Mouse (Mus musculus) heart, embryonic 16.5 days (tissue): ENCODE results near the gene Sp9. TPM values are rescaled to one million over a fixed set of nuclear protein-coding genes. Genes with fewer than 3 reads are reported as not detected.

Experiments used
- ATAC-seq: fragments of 200-750 bp; cut with Nextera tagmentation; replicated peaks from 2 replicates; pipeline ENCODE4 v1.8.0; 2017; ENCODE audit warnings: moderate number of reproducible peaks; ENCODE audit not compliant: insufficient read depth, low FRiP score; ENCODE audit errors: extremely low read depth
- H3K27ac ChIP-seq: fragments of 300-500 bp; sonication (generic); 2 replicates; pipeline ENCODE4 v1.5.1; 2014; ENCODE audit warnings: mild to moderate bottlenecking, low read length, control low read depth, moderate library complexity
- H3K27me3 ChIP-seq: fragments of 300-500 bp; sonication (generic); 2 replicates; pipeline ENCODE4 v1.6.1; 2014; ENCODE audit warnings: low read length, mixed read lengths; ENCODE audit not compliant: control insufficient read depth, insufficient read depth
- H3K36me3 ChIP-seq: fragments of 300-500 bp; sonication (generic); 2 replicates; pipeline ENCODE4 v1.6.1; 2014; ENCODE audit not compliant: control insufficient read depth, insufficient read depth
- H3K4me1 ChIP-seq: fragments of 300-500 bp; sonication (generic); 2 replicates; pipeline ENCODE4 v1.6.1; 2014; ENCODE audit warnings: low read length, mixed read lengths; ENCODE audit not compliant: control insufficient read depth, insufficient read depth
- H3K4me2 ChIP-seq: fragments of 300-500 bp; sonication (generic); 2 replicates; pipeline ENCODE4 v1.6.1; 2014; ENCODE audit warnings: low read depth, mild to moderate bottlenecking, control low read depth, low read length
- H3K4me3 ChIP-seq: fragments of 300-500 bp; sonication (generic); 2 replicates; pipeline ENCODE4 v1.5.1; 2014; ENCODE audit warnings: mild to moderate bottlenecking, control low read depth, low read length
- H3K9ac ChIP-seq: fragments of 300-500 bp; sonication (generic); 2 replicates; pipeline ENCODE4 v1.6.1; 2014; ENCODE audit warnings: low read length, control low read depth
- H3K9me3 ChIP-seq: fragments of 300-500 bp; sonication (generic); replicated peaks from 2 replicates; pipeline ENCODE4 v1.6.1; 2016; ENCODE audit warnings: low read length; ENCODE audit not compliant: control insufficient read depth
- WGBS: fragments of 180-500 bp; shearing (Covaris S2); extraction: QIAGEN DNeasy Blood & Tissue Kit; methylation state at CpG from one replicate; pipeline ENCODE4 v1.1.7; 2014; 5-methylcytosine and 5-hydroxymethylcytosine counted together
- polyA plus RNA-seq: library from polyadenylated mRNA; unstranded; fragments of >200 nt; fragmentation: Nextera tagmentation; extraction: Ambion mirVana; gene quantifications from 2 replicates; pipeline ENCODE4 v1.2.1, GENCODE M21; 2015

Sp9 gene
- polyA plus RNA-seq, 1 experiment from 2014 or later, result not detected

GRCm38 (mm10) chr2:73314311-73314710, 42.6 kb downstream of the Sp9 start:
- 91% methylated on average over 3 of the region's 3 CpGs for WGBS

GRCm38 (mm10) chr2:73317426-73317825, 45.7 kb downstream of the Sp9 start:
- Histone ChIP-seq H3K4me3 (no peak overlapping the region), H3K27me3 (no peaks in the 10 kb centered on the region), H3K4me2 (no peak overlapping the region), H3K9me3 (no peaks in the 10 kb centered on the region), H3K27ac (no peak overlapping the region), H3K9ac (no peak overlapping the region), H3K36me3 (0 out of 2 replicates have a peak, but pooled peaks cover 2% of the 10 kb centered on the region), H3K4me1 (peaks cover 6% of the 10 kb centered on the region; the same call in 1 of the 2 replicates)
- no peak for ATAC-seq
- 94% methylated on average over 9 of the region's 9 CpGs for WGBS

More at GRCm38 (mm10) chr2:73314311-73314710, 42.6 kb downstream of the Sp9 start:
- no peak for ATAC-seq
- no peaks in the 10 kb centered on the region for H3K27me3 ChIP-seq
- peaks cover 12% of the 10 kb centered on the region for H3K4me1 ChIP-seq
- no peak overlapping the region for H3K4me3 ChIP-seq
- H3K9ac ChIP-seq, result no peak overlapping the region
- H3K4me2 ChIP-seq, result no peak overlapping the region
- H3K27ac ChIP-seq, result no peak overlapping the region
- no peaks in the 10 kb centered on the region for H3K9me3 ChIP-seq
- peaks cover 7% of the 10 kb centered on the region; the same call in 1 of the 2 replicates for H3K36me3 ChIP-seq

- ATAC-seq, result no peak
- no peak overlapping the region for H3K9ac ChIP-seq
- H3K27me3 ChIP-seq, result no peaks in the 10 kb centered on the region
- no peaks in the 10 kb centered on the region for H3K9me3 ChIP-seq
- no peak overlapping the region for H3K4me3 ChIP-seq
- no peak overlapping the region for H3K27ac ChIP-seq
- 78% methylated on average over 5 of the region's 5 CpGs for WGBS
- H3K36me3 ChIP-seq, result 0 out of 2 replicates have a peak, but pooled peaks cover 2% of the 10 kb centered on the region
- no peak overlapping the region for H3K4me2 ChIP-seq
- no peaks in the 10 kb centered on the region for H3K4me1 ChIP-seq
These were observed 47.5 kb downstream of the Sp9 start for GRCm38 (mm10) chr2:73319218-73319617.

- Histone ChIP-seq H3K36me3 (0 out of 2 replicates have a peak, but pooled peaks cover 2% of the 10 kb centered on the region), H3K4me2 (no peak overlapping the region), H3K4me3 (no peak overlapping the region), H3K27ac (no peak overlapping the region), H3K4me1 (no peaks in the 10 kb centered on the region), H3K9me3 (no peaks in the 10 kb centered on the region), H3K27me3 (no peaks in the 10 kb centered on the region), H3K9ac (no peak overlapping the region)
- ATAC-seq, result no peak
- 61% methylated on average over 12 of the region's 12 CpGs for whole genome bisulfite sequencing
These were observed 51.3 kb downstream of the Sp9 start for GRCm38 (mm10) chr2:73322991-73323390.

- Histone ChIP-seq H3K27me3 (no peaks in the 10 kb centered on the region), H3K9ac (no peak overlapping the region), H3K4me1 (no peaks in the 10 kb centered on the region), H3K27ac (no peak overlapping the region), H3K4me3 (no peak overlapping the region), H3K4me2 (no peak overlapping the region), H3K9me3 (no peaks in the 10 kb centered on the region), H3K36me3 (no peaks in the 10 kb centered on the region)
- WGBS, result 81% methylated on average over 5 of the region's 5 CpGs
- no peak for ATAC-seq
These were observed 54.1 kb downstream of the Sp9 start for GRCm38 (mm10) chr2:73325871-73326270.

Other genes starting within 250 kb of the Sp9 start
- gene Ola1, start 53.0 kb upstream of the Sp9 start, polyA plus RNA-seq, result 59.8 and 65.5 TPM in 2 replicates
- 15.6 and 19.2 TPM in 2 replicates for gene Scrn3, start 40.7 kb downstream of the Sp9 start, polyA plus RNA-seq
- gene Cir1, start 40.8 kb downstream of the Sp9 start, polyA plus RNA-seq, result 13.3 and 14.2 TPM in 2 replicates
- gene Gpr155, start 114.6 kb downstream of the Sp9 start, polyA plus RNA-seq, result 6.2 and 6.7 TPM in 2 replicates